Mouse (Mus musculus) forebrain, embryonic 11.5 days (tissue): Measurements from ENCODE around the gene Samd7. TPM values are rescaled to one million over a fixed set of nuclear protein-coding genes. Genes with fewer than 3 reads are reported as not detected.

Source experiments
- ATAC-seq: fragments of 200-750 bp; cut with Nextera tagmentation; replicated peaks from 2 replicates; pipeline ENCODE4 v1.8.0; 2017; ENCODE audit warnings: moderate TSS enrichment; ENCODE audit not compliant: low FRiP score
- DNase-seq: peaks from one replicate; pipeline ENCODE4 v3.0.0-alpha.2; 2017; ENCODE audit warnings: low spot score
- H3K27ac ChIP-seq: fragments of 300-500 bp; sonication (generic); 2 replicates; pipeline ENCODE4 v1.5.1; 2014; ENCODE audit warnings: low read depth, low read length
- H3K27me3 ChIP-seq: fragments of 300-500 bp; sonication (generic); 2 replicates; pipeline ENCODE4 v1.6.1; 2014; ENCODE audit warnings: mild to moderate bottlenecking, low read length, mixed read lengths; ENCODE audit not compliant: control insufficient read depth, insufficient read depth
- H3K36me3 ChIP-seq: fragments of 300-500 bp; sonication (generic); 2 replicates; pipeline ENCODE4 v1.6.1; 2014; ENCODE audit warnings: mild to moderate bottlenecking, low read length, moderate library complexity, mixed read lengths; ENCODE audit not compliant: control insufficient read depth, insufficient read depth
- H3K4me1 ChIP-seq: fragments of 300-500 bp; sonication (generic); replicated peaks from 2 replicates; pipeline ENCODE4 v1.6.1; 2014; ENCODE audit warnings: low read length, mixed read lengths; ENCODE audit not compliant: control insufficient read depth, insufficient read depth
- H3K4me2 ChIP-seq: fragments of 300-500 bp; sonication (generic); 2 replicates; pipeline ENCODE4 v1.6.1; 2014; ENCODE audit warnings: low read depth, mild to moderate bottlenecking, low read length, moderate library complexity, mixed read lengths; ENCODE audit not compliant: severe bottlenecking
- H3K4me3 ChIP-seq: fragments of 300-500 bp; sonication (generic); 2 replicates; pipeline ENCODE4 v1.5.1; 2014; ENCODE audit warnings: low read depth, low read length
- H3K9ac ChIP-seq: fragments of 300-500 bp; sonication (generic); 2 replicates; pipeline ENCODE4 v1.6.1; 2014; ENCODE audit warnings: low read length
- H3K9me3 ChIP-seq: fragments of 300-500 bp; sonication (generic); 2 replicates; pipeline ENCODE4 v1.6.1; 2016; ENCODE audit warnings: low read length, mixed read lengths; ENCODE audit not compliant: control insufficient read depth
- WGBS: fragments of 180-500 bp; shearing (Covaris S2); extraction: QIAGEN DNeasy Blood & Tissue Kit; methylation state at CpG from one replicate; pipeline ENCODE4 v1.1.7; 2014; 5-methylcytosine and 5-hydroxymethylcytosine counted together
- polyA plus RNA-seq: library from polyadenylated mRNA; unstranded; fragments of >200 nt; fragmentation: Nextera tagmentation; extraction: Ambion mirVana; gene quantifications from 2 replicates; pipeline ENCODE4 v1.2.1, GENCODE M21; 2014

The Samd7 gene
- polyA plus RNA-seq, 1 experiment from 2014 or later, result not detected

GRCm38 (mm10) chr3:30718649-30719048, 27.4 kb upstream of the Samd7 start:
- Histone ChIP-seq H3K9ac (no peak overlapping the region), H3K27ac (no peak overlapping the region), H3K4me3 (no peak overlapping the region), H3K36me3 (no peaks in the 10 kb centered on the region), H3K4me1 (no peaks in the 10 kb centered on the region), H3K9me3 (no peaks in the 10 kb centered on the region), H3K27me3 (no peaks in the 10 kb centered on the region), H3K4me2 (no peak overlapping the region)
- DNase-seq (no peak), ATAC-seq (no peak)
- 82% methylated on average over 3 of the region's 3 CpGs for WGBS

- WGBS, result 82% methylated on average over 4 of the region's 4 CpGs
- ATAC-seq (no peak), DNase-seq (no peak)
- Histone ChIP-seq H3K4me3 (no peak overlapping the region), H3K27ac (no peak overlapping the region), H3K36me3 (no peaks in the 10 kb centered on the region), H3K4me1 (no peaks in the 10 kb centered on the region), H3K4me2 (no peak overlapping the region), H3K9ac (no peak overlapping the region), H3K27me3 (no peaks in the 10 kb centered on the region), H3K9me3 (no peaks in the 10 kb centered on the region)
These were observed 24.1 kb upstream of the Samd7 start for GRCm38 (mm10) chr3:30722036-30722435.

GRCm38 (mm10) chr3:30722461-30722860, 23.6 kb upstream of the Samd7 start:
- no peak for ATAC-seq
- no peak overlapping the region for H3K9ac ChIP-seq

GRCm38 (mm10) chr3:30723179-30723578, 22.9 kb upstream of the Samd7 start:
- Histone ChIP-seq H3K27me3 (no peaks in the 10 kb centered on the region), H3K9me3 (no peaks in the 10 kb centered on the region), H3K4me2 (no peak overlapping the region), H3K4me1 (no peaks in the 10 kb centered on the region), H3K4me3 (no peak overlapping the region), H3K36me3 (no peaks in the 10 kb centered on the region), H3K9ac (no peak overlapping the region), H3K27ac (no peak overlapping the region)
- ATAC-seq, result no peak
- DNase-seq, result no peak
- 68% methylated on average over 5 of the region's 5 CpGs for WGBS

More at GRCm38 (mm10) chr3:30722461-30722860, 23.6 kb upstream of the Samd7 start:
- Histone ChIP-seq H3K4me3 (no peak overlapping the region), H3K9me3 (no peaks in the 10 kb centered on the region), H3K36me3 (no peaks in the 10 kb centered on the region), H3K27me3 (no peaks in the 10 kb centered on the region), H3K4me2 (no peak overlapping the region), H3K4me1 (no peaks in the 10 kb centered on the region), H3K27ac (no peak overlapping the region)
- WGBS, result 88% methylated on average over 2 of the region's 2 CpGs
- DNase-seq, result no peak

- no peaks in the 10 kb centered on the region for H3K27me3 ChIP-seq
- 68% methylated on average over 10 of the region's 10 CpGs for WGBS
- ATAC-seq, result no peak
These were observed 21.8 kb upstream of the Samd7 start for GRCm38 (mm10) chr3:30724105-30724824.

GRCm38 (mm10) chr3:30724848-30725465, 21.1 kb upstream of the Samd7 start:
- no peaks in the 10 kb centered on the region for H3K27me3 ChIP-seq
- no peak overlapping the region for H3K4me3 ChIP-seq
- no peaks in the 10 kb centered on the region for H3K9me3 ChIP-seq
- no peak overlapping the region for H3K4me2 ChIP-seq
- WGBS, result 85% methylated on average over 10 of the region's 10 CpGs
- H3K36me3 ChIP-seq, result no peaks in the 10 kb centered on the region
- ATAC-seq (no peak), DNase-seq (no peak)
- no peaks in the 10 kb centered on the region for H3K4me1 ChIP-seq
- no peak overlapping the region for H3K27ac ChIP-seq
- no peak overlapping the region for H3K9ac ChIP-seq

More at GRCm38 (mm10) chr3:30724105-30724824, 21.8 kb upstream of the Samd7 start:
- Histone ChIP-seq H3K9me3 (no peaks in the 10 kb centered on the region), H3K9ac (no peak overlapping the region), H3K4me2 (no peak overlapping the region), H3K27ac (no peak overlapping the region), H3K4me1 (no peaks in the 10 kb centered on the region), H3K36me3 (no peaks in the 10 kb centered on the region), H3K4me3 (no peak overlapping the region)
- DNase-seq, result no peak

- Histone ChIP-seq H3K4me2 (no peak overlapping the region), H3K27me3 (no peaks in the 10 kb centered on the region), H3K9ac (no peak overlapping the region), H3K27ac (no peak overlapping the region), H3K4me1 (no peaks in the 10 kb centered on the region), H3K4me3 (no peak overlapping the region), H3K36me3 (no peaks in the 10 kb centered on the region), H3K9me3 (no peaks in the 10 kb centered on the region)
- no peak for ATAC-seq
- WGBS, result 86% methylated on average over 7 of the region's 7 CpGs
- DNase-seq, result no peak
These were observed 20.6 kb upstream of the Samd7 start for GRCm38 (mm10) chr3:30725514-30725913.

- WGBS, result 84% methylated on average over 4 of the region's 4 CpGs
- Histone ChIP-seq H3K27me3 (no peaks in the 10 kb centered on the region), H3K9me3 (no peaks in the 10 kb centered on the region), H3K9ac (no peak overlapping the region), H3K4me1 (no peaks in the 10 kb centered on the region), H3K27ac (no peak overlapping the region), H3K4me2 (no peak overlapping the region), H3K36me3 (no peaks in the 10 kb centered on the region), H3K4me3 (no peak overlapping the region)
- ATAC-seq, result no peak
- no peak for DNase-seq
These were observed 18.9 kb upstream of the Samd7 start for GRCm38 (mm10) chr3:30727209-30727608.

- no peaks in the 10 kb centered on the region for H3K9me3 ChIP-seq
- H3K9ac ChIP-seq, result no peak overlapping the region
- no peak for DNase-seq
- H3K36me3 ChIP-seq, result no peaks in the 10 kb centered on the region
- H3K27me3 ChIP-seq, result no peaks in the 10 kb centered on the region
- no peaks in the 10 kb centered on the region for H3K4me1 ChIP-seq
- no peak overlapping the region for H3K27ac ChIP-seq
- no peak for ATAC-seq
- no peak overlapping the region for H3K4me2 ChIP-seq
- no peak overlapping the region for H3K4me3 ChIP-seq
- 86% methylated on average over 5 of the region's 5 CpGs for WGBS
These were observed 17.0 kb upstream of the Samd7 start for GRCm38 (mm10) chr3:30729046-30729445.
